Mouse (Mus musculus): Measurements from ENCODE around the gene Sgsm1.

The Sgsm1 gene

DNA sequence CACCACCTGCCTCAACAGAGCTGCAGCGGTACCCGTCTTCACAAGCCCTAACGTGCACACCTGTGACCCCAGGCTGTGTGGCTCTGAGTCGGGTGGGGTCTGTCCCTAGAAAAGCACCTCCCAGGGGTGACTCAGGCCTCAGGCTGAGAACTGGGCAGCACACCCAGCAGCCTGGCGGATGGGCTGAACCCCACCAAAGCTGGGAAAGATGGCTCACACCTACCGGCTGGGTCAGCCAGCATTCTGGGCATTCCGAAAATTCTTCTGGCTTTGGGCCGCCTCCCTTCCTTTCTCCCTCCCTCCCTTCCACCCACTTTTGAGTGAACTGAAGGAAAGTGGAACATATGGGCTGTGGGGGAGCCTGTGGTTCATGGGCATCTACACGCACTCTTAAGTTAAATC, 95.0 kb downstream of the Sgsm1 start:
- peak; percentile 94 for DNase-seq

DNA sequence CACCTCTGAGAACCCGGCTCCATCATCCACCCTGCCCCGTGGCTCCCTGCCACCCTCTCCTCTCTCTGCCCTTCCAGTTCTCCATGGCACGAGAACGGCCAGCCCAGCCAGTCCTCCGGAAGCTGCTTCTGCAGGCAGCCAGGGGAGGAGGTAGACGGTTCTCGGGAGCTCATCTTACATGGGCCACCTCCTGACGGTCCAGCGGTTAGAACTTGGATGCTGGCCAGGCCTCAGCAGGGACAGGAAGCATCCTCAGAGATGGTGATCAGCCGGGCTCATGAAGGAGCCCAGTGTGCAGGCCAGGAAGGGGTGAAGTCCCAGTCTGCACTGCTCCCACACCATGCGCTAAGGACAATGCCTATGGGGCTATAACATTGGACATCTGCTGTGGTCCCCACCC, 96.1 kb downstream of the Sgsm1 start:
- DNase-seq: peak; percentile 98

DNA sequence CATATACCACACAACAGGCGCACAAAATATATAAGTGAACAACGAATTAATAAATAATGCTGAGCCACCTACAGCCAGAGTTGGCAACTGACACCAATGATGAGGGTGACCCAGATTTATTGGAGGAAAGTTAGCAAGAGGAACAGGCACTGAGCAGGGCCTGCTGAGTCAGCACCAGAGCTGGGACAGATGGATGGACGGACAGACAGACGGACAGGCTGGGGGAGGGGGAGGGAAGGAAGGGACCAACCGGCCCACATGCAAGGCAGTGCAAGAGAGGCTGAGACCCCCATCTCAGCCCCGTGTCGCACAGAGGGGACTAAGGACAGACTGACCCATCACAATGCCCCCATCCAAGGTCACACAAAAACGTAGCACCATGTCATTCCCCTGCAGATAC, 96.5 kb downstream of the Sgsm1 start:
- no peak for DNase-seq

DNA sequence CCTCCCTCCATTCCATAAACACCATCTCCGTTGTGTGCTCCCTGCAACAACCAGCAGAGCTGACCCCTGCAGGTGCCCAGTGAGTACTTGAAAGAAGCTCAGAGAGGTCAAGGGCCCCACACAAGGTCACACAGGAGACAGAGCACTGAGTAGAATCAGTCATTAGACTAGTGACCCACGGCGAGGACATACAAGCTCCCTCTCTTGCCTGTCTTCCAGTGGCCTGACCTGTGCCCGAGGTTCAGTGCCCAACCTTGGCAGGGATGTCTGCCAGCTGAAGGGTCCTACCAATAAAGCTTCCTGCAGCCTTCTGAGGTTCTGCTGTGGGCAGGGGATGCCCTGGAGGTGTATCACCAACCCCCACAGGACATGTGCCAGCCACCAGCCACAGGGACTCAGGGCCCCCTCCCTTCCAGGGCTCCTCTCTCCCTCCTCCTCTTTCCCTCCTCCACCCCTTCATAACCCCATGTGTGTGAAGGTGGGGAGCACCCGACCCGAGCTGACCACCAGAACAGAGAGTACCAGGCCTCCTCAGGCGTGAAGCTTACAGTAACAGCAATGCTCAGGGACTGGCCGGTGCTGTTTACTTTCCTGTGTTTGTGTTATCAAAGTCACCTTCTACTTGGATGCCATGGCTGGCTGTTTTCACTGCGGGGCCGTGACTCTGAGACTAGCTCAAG, 98.3 kb downstream of the Sgsm1 start:
- DNase-seq: peak; percentile 93

DNA sequence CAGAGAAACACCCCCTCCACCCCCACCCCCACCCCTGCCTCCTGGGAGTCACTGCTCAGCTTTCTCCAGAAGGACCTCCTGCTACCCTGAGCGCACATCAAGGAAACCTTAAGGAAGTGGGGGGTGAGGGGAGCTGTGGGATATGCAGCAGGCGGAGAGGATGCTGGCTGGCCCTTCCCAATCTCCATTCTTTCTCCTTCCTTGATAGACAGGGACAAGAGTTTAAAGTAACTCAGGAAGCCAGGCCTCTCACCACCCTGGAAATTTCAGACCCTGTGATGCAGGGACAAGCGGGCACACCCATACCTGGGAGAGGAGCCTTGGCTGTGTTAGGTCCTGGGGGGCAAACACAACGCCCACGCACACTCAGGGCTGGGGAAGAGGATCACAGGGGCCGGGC, 100.3 kb downstream of the Sgsm1 start:
- peak; percentile 98 for DNase-seq

DNA sequence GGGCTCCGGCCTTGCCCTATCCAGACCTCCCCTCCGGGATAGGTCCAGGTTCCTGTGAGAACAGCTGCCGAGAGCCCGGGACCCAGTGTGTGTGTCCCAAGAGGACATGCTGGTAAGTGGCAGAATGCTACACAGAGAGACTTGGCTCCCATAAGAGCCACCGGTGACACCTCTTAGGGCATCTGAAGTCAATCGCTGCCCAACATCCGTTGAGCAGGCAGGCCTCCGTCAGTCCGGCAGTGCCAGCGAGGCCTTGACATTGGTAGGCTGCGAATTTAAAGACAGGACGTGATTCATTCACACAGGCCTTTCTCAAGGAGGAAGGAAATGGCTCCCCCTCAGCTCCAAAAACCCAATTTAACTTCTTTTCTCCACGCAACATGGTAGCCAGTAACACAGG, 100.7 kb downstream of the Sgsm1 start:
- DNase-seq: peak; percentile 97

DNA sequence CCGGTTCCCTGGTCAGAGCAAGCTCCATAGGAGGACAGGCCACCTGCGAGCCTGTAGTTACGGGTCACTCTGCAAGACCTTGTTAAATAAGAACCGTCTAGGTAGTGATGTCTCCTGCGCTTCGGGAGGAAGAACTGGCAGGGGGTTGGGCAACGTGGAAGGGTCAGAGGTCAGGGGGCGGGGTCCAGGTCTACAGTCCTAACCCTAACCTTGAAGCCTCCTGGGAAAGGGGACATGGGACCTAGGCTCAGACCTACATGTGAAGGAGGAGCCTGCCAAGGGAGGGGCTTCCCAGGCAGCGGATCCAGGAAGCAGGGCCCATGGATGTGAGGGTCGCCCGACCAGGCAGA, 101.2 kb downstream of the Sgsm1 start:
- DNase-seq: no peak

DNA sequence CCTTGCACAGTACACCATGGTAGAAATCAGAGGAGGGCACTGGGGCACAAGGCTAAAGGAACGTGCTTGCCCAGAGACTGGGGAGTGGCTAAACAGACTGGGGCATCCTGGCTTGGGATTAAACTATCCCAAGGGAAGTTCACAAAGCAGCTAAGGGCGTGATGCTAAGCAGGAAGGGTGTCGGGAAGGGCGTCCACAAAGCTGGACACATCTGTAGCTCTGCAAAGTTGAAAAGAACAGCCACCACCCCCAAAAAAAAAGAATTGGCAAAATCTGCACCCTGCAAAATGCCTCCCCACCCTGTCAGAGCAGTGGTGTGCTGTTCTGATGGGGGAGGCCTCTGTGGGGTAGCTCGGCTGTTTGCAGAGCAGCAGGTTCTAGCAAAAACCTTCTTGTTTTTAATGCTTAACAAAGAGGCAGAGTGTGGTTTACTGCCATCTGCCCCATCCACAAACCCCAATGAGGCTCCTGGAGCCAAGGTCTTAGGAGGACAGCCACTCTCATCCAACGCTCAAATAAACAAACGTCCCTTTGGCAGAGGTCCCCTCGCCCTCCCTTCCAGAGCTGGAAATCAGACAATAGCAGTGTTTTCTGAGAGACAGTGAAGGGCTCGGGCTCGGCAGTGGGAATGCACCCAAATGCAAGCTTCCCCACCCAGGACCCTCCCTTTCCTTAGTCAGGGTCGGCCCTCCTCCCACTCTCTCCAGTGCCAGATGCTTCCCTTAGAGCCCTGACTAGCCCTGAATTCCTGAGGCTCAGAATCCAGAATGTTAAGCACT, 101.8 kb downstream of the Sgsm1 start:
- peak; percentile 99 for DNase-seq

DNA sequence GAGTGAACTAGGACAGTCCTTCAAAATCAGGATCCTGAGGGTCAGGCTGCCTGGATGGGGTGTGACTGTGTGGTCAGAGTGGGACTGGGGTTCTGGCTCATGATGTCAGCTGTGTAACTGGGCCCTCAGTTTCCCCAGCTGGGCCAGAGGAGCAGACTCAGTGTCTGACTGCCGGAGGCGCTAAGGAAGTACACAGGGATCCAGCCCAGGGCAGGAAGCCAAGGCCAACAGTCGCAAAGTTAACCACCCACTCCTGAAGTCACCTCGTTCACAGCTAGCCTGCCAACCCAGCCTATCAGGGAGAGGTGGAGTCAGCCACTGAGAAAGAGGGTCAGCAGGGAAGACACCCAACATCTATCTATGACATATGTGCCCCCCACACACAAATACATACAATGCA, 102.5 kb downstream of the Sgsm1 start:
- DNase-seq: peak; percentile 98

DNA sequence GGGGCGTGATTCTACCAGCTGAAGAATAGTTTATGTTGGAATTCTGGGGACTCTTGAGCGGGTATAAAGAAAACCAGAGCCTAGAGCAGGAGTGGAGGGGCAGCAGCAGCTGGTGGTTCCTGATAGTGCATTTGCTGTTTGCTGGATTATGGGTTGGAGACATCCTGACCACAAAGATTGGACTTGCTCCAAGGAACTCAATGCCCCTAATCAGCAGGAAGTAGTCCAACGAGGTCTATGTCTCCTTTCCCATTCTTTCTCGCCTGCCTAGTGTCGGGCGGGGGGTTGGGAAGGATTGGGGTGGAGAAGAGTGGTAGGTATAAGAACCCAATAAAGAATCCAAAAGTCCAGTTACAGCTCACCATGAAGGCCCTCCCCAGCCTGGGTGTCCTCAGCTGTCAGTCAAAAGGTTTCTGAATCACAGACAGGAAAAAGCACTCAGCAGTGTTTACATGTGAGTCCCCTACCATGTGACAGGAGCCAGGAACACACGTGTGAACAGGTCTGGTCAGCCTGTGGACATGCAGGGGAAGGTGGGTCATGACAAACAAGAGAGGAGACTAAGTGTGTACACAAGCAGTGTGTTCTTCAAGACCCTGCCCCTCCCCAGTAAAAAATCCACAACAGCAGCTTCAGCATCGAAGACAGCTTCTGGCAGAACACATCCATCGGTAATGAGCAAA, 103.8 kb downstream of the Sgsm1 start:
- DNase-seq: peak; percentile 96

DNA sequence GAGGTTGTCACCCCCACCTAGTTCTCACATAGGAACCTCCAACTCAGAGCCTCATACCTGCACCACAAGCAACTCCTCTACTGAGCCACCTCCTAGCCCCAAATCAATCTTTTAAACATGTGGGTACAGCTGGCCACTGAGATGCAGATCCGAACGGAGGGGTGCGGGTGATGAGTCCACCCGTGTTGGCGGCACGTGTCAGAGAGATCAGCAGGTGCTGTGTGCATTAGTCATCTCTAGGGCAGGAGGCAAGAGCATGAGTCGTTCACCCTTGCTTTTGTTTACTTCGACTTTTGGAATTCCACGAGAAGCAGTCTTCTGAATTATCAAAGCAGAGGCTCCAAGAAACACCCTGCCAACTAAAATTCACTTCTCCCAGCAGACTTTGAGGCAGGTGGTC, 106.4 kb downstream of the Sgsm1 start:
- DNase-seq: no peak

DNA sequence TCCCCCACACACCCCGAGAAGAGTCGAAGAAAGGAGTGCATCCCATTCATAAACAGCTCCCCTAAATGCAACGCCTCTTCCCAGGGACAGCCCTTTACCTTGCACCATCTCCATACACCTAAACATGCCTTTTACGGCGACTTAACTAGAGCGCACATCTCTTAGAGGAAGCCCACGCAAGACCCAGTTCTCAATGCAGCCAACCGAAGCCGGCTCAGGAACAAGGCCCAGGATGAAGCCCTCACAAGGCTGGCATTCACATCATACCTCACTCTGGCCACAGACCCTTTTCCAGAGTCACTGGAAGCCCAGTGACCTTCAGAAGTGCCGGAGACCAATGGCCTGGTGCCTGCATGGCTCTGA, 110.8 kb downstream of the Sgsm1 start:
- no peak for DNase-seq

DNA sequence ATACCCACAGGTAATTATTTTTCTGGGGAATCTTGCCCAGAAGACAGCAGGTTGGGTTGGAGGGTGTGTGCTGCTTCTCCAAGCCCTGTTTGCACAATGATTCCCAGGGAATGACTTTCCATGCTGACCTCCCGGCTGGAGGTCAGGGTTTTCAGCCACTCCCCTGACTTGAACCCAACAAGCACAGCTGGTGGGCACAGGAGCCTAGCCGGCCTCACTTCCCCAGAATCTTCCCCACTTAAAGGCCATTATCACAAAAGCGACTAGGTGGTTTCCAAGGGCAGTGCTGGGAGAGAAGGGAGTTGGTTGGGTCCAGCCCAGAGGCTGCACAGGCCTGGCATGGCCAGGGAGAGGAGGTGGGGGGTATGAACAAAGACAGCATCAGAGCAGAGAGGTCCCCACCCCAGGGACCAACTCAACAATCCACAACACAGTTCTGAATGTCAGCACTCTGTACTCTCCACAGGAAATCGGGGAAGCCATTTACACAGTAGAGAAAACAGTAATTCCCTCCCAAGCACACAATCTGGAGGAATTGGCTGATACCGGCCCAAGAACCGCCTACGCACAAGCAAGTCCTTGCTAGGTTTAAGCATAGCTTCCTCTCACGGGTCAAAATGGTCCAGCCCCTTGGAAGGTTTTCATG, 111.3 kb downstream of the Sgsm1 start:
- DNase-seq: peak; percentile 97

DNA sequence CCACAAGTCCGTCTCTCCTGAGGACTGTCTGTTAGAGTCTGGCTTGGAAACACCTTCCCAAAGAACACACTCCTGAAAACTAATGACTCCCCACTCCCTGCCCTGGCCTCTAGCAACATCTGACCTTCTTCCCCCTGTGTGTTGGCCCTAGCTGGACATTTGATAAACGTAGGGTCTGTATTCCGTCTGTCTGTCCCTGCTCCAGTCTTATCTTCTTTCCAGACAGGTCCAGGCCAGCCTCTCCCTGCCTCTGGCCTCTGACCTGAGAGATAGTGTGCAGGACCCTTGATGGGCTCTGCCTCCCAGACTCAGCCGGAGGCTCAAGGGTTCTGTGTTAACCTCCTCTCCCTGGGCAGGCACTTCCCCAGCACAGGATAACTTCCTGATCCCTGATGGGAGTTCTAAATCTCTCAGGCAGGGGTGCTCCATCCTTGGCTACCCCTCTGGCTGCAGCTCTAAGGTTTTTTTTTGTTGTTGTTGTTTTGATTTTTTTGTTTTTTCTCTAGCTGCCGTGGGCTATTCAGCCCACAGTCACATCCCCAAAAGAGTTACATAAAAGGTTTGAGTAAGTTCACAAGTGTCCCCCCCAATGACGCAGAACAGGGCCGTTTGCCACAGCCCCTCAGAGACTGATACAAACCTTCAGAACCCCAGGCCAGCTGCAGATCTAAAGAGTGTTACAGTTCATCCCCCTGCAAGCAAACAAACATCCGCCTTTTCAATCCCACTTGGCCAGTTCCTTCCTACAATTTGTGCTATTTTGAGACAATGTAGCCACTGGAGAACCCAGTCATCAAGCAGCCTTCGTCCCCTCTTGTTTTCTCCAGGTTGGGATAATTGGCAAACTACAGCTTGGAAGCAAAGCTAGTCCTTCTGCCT, 113.4 kb downstream of the Sgsm1 start:
- peak; percentile 98 for DNase-seq

DNA sequence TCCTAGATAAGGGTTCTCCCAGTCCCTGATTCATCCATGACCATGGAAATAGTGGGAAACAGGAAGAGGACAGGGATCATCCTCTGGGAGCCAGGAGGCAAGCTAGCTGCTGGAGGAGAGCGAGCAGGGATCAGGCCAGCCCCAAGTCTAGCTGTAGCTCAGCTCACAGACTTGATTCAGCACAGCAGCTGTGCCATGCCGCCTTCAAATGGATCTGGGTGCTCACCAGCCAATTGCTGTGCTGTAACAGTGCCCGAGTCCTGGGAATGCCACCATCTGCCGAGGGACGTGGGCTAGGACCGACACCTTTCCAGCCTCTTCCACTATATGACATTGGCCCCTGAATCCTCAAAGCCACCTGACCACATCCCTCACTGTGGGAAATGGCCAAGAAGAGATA, 114.7 kb downstream of the Sgsm1 start:
- no peak for DNase-seq

DNA sequence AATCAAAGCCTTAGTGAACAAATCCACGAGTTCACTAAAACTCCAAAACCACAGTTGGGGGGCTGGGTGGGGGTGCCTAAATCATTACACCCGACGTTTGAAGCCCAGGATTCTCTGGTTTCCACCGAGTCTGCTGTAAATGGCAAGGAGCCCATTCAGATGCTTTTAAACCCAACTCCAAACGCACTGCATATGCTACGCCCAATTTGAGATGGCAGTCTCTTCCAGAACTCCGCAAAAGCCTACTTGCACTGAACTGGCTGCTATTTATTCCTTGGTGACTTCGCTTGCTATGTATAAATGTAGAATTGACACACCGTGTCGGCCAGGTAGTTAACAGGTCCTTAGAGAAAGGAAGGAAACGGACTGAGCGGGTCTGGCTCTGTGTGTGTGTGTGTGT, 115.1 kb downstream of the Sgsm1 start:
- no peak for DNase-seq

DNA sequence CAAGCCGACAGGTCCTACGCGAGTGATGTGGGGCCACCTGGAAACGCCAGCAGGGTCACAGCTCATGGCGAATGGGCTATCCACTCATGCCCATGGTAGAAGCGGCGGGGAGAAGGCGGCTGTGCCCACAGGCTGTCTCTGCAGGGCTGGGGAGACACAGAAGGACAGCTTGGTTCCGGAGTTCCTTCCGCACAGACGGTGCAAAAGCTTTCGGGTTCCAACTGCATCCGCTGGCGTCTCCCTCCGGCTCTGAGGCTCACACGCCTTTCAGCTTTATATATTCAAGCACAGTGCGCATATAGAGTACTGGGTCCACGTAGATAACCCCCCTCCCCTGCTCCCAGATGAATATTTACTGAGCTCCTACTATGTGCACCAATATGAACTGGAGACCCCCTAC, 116.8 kb downstream of the Sgsm1 start:
- DNase-seq: no peak

Data from heart, adult 11 months (tissue).